Mouse (Mus musculus): ENCODE data around the gene Cldn15.

Gene Cldn15

DNA sequence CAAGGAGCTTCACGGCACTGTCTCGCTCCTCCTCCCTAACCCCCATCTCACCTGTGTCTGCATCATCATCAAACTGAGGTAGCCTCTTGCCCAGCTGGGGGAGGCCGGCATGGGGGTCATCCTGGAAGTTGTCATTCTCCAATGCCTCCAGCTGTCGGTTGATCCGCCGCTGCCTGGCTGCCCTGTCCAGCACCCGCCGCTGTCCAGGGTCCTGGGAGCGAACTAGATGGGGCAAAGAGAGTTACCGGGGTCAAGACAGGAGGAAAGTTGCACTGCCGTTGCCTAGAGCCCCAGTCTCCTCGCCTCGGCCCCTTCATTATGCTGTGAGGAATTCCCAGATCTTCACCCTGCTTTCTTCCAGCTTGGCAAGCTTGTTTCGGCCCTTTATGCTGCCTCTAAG lies 18.4 kb downstream of the Cldn15 start:
- no peak for DNase-seq

DNA sequence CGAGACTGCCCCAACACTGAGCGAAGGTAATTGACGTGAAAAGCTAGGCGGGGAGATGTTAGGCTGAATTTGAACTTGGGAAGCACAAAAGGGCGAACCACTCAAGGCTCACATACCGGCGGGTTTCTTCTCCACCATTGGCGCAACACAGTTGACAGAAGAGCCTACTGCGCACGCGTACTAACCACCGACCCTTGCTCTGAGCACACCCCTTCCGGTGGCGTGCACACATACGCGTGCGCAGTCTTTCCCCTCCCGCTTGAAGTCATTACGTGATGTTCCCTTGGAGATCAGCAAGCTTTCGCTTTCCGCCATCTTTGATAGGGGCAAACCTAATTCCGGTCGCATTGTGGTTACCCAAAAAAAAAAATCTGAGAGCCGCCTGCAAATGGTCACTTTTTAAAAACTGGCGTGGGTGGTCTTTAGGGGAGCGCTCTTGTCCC lies 20.3 kb downstream of the Cldn15 start, which contains the start of gene Plod3:
Gene Plod3 (plus strand): TSS at position 325 of the 443 bp plus-strand sequence.
- DNase-seq, result peak; percentile 98

DNA sequence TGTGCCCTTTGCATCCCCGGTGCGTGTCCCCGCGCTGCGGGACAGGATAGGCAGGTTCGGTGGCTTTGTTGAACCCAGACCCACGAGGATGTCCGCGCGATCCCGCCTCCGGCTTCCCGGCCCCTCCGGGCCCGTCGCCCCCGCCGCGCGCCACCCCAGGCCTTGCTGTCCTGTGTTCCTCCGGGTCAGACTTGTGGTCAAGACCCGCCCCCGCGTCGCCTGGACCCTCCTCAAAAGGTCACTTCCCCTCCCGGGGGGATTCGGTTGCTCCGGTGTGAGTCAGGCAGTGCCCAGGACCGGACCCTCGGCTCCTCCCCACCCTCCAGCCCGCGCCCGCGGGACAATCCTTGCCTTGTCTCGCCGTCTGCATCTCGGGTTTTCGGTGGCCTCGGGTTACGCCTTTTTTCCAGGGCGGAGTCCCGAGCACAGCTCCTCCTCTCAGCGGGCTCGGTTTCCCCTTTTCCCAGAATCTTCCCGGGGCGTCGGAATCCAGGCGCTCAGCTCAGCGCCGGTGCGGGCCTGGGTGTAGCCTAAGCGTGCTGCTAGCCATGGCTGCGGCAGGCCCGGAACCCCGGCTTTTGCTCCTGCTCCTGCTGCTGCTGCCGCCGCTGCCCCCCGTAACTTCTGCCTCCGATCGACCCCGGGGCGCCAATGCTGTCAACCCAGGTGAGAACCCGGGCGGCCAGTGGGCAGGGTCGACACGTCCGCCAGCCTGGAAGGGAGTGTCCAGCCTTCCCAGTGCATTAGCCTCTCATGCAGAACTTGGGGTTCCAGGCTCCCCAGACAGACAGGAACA lies 20.9 kb downstream of the Cldn15 start:
- peak; percentile 68 for DNase-seq

DNA sequence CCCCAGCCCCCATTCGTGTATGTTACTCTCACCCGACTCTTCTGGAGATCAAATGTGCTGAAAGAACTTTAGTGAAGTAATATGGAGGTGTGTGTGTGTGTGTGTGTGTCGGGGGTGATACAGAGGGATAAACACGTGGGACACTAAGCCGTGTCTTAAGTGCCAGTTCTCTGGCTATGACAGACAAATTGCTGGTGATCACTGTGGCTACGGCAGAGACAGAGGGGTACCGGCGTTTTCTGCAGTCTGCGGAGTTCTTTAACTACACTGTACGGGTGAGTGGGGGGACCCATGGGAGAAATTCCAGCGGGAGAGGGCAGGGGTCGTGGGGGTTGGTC lies 21.5 kb downstream of the Cldn15 start, which contains the start of gene Znhit1:
Gene Znhit1 (minus strand): TSS at position 88 of the 338 bp plus-strand sequence.
- no peak for DNase-seq

DNA sequence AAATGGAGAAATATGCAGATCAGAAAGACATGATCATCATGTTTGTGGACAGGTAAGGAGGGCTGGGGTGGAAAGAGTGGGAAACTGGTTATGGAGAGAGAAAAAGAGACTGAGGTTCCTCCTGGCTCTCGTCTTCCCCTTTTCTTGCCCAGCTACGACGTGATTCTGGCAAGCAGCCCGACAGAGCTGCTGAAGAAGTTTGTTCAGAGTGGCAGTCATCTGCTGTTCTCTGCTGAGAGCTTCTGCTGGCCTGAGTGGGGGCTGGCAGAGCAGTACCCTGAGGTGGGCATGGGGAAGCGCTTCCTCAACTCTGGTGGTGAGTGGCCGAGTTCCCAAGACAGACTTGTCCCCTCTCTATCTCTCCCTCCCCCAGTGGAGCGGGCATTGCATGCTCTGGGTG lies 22.0 kb downstream of the Cldn15 start:
- DNase-seq, result peak; percentile 75

DNA sequence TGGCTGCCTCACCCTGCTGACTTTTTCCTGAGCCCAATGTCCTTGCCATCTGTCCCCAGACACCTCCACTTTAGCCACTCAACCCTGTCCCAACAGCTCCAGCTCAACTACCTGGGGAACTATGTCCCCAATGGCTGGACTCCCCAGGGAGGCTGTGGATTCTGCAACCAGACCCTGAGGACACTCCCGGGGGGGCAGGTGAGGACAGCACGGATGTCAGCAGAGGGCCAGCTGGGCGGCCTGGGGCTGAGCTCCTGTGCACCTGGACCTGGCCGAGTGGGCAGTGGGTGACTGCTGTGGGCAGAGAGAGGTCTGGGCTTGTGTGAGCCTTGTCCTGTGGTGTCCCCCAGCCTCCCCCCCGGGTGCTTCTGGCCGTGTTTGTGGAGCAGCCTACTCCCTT lies 23.4 kb downstream of the Cldn15 start:
- DNase-seq, result no peak

DNA sequence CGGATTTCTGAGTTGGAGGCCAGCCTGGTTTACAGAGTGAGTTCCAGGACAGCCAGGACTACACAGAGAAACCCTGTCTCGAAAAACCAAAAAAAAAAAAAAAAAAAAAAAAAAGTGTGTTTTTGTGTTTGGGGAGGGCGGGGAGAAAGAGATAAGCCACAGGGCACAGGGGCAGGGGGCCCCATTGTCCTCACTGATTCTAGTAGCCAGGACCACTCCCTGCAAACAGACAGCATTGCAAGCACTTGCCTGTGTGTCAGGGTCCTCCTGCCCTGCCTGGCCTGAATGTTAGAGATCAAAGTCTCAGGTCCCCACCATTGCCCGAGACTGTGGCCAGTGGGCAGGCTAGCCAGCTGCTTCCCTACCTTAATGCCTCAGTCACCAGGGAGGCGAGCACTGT lies 33.0 kb downstream of the Cldn15 start:
- no peak for DNase-seq

DNA sequence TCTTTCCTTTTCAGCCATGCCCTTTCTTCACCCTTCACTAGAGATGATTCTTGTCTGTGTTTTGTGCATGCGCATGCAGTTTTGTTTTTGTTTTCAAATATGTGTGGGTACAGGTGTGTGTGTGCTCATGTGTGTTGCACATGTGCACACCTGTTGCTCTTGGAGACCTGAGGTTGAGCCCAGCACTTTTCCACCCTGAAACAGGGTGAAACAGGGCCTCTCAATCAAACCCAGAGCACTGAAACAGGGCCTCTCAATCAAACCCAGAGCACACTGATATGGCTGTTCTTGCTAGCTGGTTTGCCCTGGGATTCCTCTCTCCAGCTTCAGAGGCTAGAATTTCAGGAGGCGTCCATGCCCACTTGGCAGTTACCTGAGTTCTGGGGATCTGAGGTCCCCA lies 34.2 kb downstream of the Cldn15 start:
- DNase-seq, result no peak

DNA sequence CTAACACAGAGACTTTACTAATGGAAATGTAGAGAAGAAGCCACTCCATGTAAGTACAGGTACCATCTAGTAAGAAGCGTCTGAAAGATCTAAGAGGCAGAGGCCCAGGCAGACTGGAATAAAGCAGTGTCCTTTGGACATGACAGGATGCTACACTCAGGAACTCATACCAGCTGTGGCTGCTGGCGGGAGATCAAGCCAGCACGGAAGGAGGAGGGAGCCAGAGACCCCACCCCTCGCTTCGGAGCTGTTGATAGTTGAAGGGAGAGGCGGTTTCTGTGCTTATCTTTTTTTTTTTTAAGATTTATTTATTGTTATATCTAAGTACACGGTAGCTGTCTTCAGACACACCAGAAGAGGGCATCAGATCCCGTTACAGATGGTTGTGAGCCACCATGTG lies 40.9 kb downstream of the Cldn15 start:
- no peak for DNase-seq

DNA sequence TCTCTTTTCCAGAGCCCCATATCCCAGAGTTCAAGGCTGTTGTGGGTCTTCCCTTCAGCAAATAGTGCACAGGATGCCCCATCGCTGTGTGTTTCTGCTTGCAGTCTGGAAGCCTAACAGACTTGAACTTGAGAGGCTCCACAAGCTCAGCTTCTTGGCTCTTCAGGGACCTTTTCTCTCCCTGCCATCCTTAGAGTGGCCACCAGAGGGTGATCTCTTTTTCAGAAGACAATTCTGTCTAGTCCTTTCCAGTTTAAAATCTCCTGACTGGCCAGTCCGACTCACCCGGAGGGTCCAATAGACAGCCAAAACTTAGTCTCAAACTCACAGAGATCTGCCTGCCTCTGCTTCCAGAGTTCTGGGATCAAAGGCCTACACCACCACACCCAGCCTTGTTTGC lies 43.6 kb downstream of the Cldn15 start:
- peak; percentile 69 for DNase-seq

DNA sequence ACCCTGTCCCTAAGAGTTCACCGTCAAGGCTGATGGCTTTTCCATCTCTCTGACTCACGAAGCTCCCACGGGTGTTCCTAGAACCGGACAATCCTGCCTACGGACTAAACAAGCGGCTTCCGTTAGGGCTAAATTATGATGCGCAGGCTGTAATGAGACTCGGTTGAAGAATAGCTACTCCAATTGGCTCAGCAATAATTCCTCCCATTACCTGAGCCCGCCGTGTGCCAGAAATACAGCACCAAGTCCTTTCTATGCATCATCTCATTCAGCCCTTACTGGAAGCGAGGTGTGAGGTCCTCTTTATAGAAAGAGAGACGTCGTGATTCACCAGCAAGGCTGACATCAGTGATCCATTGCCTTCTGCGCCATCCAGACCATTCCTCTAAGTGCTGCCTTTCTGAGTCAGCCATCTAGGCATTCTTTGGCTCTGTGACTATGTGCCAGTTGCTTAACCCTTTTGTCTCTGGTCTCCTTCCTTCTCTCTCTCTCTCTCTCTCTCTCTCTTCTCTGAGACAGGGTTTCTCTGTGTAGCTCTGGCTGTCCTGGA lies 46.1 kb downstream of the Cldn15 start:
- DNase-seq, result no peak

DNA sequence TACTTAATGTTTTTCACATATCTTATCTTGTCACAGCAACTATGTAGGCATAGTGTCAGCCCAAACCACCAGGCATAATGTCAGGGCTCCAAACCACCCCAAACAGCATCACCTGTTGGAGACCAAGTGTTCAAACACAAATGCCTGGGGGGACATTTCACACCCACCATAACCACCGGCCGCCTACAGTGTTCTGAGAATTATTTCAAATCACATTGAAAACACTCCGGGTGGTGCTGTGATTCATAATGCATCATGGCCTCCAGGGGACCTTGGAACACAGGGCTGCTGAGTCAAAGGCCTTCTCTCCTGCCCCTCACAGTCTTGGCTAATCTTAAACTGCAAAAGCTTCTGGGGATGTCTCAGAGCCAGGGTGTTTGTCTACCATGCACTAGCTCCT lies 49.5 kb downstream of the Cldn15 start:
- no peak for DNase-seq

DNA sequence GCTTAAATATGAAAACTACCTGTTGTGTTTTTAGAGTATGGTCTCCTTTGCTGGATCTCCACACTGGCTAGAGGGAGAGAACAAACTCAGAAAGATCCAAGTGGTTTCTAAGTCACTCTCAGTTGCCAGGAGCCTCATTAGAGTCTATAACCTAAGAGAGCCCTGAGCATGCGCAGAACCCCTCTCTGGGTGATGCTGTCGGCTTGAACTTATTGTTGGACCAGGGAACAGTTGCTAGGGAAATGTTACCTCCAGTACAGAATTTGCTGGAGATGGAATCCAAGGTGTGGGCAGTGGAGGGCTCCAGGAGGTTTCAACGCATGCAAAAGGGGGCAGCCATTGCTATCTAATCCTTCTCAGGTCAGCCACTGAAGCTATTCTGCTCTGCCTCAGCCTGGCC lies 57.9 kb downstream of the Cldn15 start:
- no peak for DNase-seq

DNA sequence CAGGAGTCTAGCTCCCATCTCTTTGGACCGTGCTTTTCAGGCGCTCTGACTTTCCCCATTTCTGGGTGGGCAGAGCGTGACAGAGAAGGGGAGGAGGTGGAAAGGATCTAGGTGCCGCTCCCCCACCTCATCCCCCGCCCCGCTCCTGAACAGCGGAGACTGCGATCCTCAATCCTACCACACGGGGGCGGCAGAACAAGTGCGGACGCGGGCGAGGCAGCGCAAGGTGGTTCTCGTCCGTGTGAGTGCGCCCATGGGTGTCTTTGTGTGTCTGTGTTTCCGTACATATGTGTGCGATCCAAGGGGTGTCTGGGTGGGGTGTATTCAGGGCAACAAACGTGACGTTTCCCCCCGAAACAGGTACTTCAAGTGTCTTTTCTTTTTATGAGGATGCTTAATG lies 58.7 kb downstream of the Cldn15 start:
- DNase-seq, result peak; percentile 88
